Mouse (Mus musculus): ENCODE results near the gene 1700025G04Rik.

Gene 1700025G04Rik

DNA sequence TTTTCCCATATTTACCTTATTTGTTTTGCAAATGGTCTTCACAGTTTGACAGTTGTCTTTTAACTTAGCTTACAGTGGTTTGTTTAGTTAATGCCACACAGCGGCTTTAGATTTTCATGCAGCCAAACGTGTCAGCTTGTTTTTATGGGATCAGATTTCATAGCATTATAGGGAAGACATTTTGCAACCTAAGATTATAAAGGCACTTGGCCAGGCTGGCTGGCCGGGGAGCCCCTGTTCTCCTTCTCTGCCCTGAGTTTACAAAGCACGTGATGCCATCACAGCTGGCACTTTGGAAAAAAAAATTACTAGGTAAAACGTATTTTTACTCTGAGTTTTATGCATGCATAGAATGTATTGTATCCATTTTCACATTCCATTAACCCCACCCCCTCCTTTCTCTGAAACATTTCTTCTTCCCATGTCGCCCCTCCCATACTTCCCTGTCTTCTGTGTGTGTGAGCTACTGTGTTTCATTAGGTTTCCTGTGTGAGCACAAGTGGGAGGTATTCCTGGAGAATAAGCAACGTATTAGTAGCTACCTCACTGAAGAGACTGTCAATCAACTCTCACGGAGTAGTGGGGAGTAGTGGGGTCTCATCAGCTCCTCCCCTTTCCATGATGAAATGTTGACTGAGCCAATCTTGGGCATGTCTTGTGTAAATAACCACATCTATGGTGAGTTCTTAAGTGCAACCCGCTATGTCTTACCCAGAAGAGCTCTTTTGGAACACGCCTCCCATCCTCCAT lies 93.8 kb downstream of the 1700025G04Rik start:
- DNase-seq (ENCODE audit: low read depth in 2 of 2, low spot score in 2 of 2): no peak

DNA sequence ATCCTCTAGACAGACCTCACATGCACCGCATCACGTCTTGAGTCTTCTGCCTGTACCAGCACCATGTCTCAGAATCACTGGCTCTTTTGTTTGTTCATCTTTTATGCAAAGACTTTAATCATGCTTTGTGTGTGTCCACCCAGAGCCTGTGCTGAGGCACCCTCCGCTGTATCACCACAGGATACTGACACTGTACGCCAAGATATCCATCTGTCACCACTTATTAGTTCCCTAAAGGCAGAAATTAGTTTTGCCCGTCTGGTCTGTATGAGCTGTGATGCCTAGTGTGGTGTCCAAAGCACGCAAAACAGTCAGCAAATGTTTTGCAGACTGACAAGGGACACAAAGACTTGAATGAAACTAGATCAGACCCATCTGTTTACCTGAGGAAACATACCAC lies 95.7 kb downstream of the 1700025G04Rik start:
- DNase-seq (ENCODE audit: low read depth in 2 of 2, low spot score in 2 of 2): no peak

- DNase-seq (ENCODE audit: low read depth in 2 of 2, low spot score in 2 of 2): no peak
Measured at GRCm38 (mm10) chr1:151991505-151991904, 98.4 kb downstream of the 1700025G04Rik start.

DNA sequence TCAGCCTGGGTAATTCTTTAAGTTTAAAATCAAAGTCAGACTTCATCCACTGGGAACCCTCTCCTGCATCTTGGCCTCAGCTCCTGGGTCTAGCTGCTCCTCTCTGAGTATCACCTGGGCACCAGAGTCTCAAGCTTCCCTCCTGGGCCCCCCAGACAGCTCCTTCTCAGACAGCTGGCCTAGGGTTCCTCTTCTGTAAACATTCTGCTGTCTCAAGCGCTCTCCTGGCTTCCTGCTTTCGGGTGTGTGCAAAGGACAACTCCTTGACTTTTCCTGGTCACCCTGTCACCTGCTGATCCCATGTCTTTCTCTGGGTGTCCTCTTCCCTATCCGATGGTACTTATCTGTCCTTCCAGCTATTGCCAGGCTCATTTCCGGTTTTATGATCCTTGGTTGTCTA lies 99.3 kb downstream of the 1700025G04Rik start:
- no peak for DNase-seq (ENCODE audit: low read depth in 2 of 2, low spot score in 2 of 2)

DNA sequence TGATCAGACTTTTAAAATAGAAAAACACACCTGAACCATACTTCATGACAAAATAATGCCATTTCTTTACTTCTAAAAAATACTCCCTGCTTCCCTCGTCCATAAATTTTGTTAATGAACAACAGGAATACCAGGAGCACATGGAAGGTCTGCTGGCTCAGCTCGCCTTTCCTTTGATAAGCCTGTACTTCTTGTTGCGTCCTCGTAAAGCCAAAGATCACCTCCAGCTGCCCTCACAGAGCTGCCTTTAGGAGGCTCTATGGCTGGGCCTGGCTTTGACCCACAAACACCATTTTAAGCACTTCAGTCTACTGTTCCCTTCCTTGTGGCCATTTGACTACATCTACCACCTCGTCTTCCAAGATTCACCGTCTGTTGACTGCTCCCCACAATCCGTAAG lies 101.2 kb downstream of the 1700025G04Rik start:
- DNase-seq (ENCODE audit: low read depth in 2 of 2, low spot score in 2 of 2): no peak

DNA sequence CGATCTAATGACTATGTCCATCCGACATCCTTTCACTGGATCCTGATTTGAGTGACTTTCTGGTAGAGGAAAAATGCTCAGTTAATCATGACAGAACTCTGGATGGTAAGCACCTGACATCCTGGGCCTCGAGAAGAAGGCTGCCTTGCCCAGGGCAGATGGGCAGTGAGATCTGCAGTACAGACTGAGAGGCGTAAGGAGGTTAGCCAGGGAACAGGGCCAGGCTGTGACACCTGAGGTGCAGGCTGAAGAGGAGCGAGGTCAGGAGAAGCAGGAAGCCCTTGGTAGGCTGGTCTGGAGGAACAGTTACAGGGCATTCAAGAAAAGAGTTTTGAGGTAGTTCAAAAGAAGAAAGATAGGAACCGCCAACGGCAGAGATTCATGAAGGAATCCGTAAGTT lies 101.9 kb downstream of the 1700025G04Rik start:
- DNase-seq (ENCODE audit: low read depth in 2 of 2, low spot score in 2 of 2): no peak

DNA sequence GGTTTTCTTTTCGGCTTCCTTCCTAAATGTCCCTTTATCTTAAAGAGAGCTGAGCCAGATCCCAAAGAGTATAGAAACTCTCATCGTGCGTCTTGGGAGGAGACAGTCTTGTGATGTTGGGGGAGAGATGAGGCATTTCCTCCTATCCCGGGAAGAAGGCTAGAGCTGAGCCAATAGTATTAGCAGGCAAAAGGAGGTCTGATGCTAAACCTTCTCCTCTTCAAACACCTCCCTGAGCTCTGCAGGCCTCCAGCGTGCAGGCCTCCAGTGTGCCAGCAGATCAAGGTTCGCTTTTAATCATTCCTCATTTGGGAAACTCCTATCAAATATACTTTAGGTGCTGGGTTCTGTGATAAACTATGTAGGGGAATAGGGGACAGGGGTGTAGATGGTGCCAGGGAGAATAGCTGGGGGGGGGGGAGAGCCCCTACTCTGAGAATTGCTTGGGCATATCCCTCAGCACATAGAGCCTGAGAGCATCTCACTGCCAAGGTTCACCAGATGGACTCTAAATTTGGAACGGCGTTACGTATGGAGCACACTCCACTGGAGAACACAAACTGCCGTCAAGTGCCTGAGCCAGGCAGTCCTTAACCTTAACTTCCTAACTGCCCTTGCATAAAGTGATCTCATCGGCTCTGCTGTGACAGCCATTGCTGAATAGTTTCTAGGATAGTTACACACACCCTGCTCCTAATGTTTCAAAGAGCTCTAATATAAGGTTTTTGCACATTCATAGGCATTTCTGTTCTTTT lies 103.7 kb downstream of the 1700025G04Rik start:
- no peak for DNase-seq (ENCODE audit: low read depth in 2 of 2, low spot score in 2 of 2)

DNA sequence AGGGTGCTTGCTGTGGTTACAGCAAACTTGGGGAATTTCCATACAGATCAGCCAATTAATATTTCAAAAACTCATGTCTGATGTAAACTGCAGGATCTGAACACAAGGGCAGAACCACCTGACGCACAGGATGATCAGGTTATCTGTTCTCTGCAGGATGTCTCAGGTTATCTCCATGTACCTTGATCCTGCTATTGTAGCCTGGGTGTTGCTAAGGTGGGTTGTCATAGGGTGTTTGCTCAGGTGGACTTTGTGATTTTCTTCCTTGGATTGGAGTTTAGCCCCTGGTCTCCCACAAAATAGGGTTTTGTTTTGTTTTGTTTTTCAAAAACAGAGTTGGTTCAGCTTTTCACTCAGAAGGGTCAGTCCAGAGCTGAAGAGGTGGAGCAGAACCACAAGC lies 104.9 kb downstream of the 1700025G04Rik start:
- DNase-seq (ENCODE audit: low read depth in 2 of 2, low spot score in 2 of 2): no peak

GRCm38 (mm10) chr1:151983991-151984390 lies 105.9 kb downstream of the 1700025G04Rik start:
- DNase-seq (ENCODE audit: low read depth in 2 of 2, low spot score in 2 of 2): no peak

- no peak for DNase-seq (ENCODE audit: low read depth in 2 of 2, low spot score in 2 of 2)
Measured at GRCm38 (mm10) chr1:151980498-151980897, 109.4 kb downstream of the 1700025G04Rik start.

GRCm38 (mm10) chr1:151979803-151980456 lies 110.0 kb downstream of the 1700025G04Rik start:
- DNase-seq (ENCODE audit: low read depth in 2 of 2, low spot score in 2 of 2): no peak

DNA sequence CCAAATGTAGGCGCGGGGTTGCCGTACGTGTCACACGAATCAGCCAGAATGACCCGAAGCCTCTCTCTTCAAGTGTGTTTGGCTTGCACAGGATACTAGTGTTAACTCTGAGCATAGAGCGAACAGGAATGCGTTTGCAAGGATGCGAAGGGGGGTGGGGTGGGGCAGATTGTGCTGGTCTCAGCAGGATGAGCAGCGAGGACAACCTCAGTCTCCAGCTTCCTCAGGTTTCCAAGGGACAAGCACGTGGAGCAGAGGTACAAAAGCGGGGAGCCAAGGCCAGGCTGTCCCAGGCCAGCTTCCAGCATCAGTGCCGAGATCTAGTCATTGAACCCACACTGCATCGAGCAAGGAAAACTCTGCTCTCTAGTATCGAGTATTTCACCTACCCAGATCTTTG lies 111.2 kb downstream of the 1700025G04Rik start:
- DNase-seq (ENCODE audit: low read depth in 2 of 2, low spot score in 2 of 2): no peak

GRCm38 (mm10) chr1:151977596-151977995 lies 112.3 kb downstream of the 1700025G04Rik start:
- no peak for DNase-seq (ENCODE audit: low read depth in 2 of 2, low spot score in 2 of 2)

DNA sequence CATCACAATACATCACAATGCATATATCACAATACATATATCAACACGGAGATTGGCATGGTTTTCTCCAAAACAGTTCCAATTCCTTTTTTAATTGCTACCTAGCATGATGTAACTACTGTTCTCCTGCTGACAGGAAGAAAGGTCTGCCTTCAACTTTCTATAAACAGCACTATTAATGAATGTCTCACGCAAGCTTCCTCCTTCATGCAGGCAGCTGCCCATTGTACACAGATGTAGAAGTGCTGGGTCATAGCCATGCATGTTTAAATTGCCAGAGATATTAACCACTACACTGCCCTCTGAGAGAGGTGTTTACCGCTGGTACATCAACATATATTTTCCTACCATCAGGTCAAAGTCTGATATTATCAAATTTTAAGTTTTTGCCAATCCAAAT lies 113.1 kb downstream of the 1700025G04Rik start:
- no peak for DNase-seq (ENCODE audit: low read depth in 2 of 2, low spot score in 2 of 2)

DNA sequence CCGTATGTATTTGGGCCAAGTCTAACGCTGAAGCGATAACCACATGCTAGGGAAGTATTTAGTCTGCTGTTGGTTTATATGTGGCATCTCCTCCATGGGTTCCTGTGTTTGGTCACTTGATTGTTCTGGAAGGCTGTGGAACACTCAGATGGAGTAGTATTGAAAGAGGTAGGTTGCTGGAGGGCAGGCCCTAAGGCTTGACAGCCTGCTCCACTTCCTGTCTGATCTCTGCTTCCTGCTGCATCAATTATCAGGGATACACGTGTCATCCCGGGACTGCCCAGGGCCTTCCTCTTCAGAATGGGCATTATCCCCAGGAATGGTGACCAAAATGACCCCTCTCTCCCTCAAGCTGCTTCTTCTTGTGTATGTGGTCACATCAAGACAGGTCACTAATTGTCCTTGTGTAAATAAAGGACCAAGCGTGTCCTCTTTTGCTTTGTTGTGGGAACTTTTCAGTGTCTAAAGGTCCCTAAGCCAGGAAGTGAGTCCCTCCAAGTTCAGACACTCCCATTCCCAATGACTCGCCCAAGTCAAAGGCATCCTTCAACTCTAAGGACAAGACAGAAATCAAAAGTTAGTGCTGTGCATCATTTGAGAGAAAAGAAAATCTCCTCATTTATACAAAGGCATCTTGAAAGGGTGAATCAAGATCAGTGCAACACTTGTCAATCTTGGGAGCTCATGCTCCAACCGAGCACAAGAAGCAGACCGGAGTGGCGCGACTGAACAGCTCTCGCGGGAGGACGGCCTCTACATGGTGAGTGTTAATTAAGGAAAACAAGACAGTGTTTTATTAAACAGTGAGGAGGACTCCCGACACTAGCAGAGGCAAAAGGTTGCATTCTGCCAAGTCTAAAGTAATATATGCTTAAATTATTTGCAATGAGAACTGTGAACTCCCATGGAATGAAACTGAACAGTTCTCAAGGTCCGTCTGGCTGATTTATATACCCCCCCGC lies 114.2 kb downstream of the 1700025G04Rik start:
- DNase-seq (ENCODE audit: low read depth in 2 of 2, low spot score in 2 of 2): no peak

DNA sequence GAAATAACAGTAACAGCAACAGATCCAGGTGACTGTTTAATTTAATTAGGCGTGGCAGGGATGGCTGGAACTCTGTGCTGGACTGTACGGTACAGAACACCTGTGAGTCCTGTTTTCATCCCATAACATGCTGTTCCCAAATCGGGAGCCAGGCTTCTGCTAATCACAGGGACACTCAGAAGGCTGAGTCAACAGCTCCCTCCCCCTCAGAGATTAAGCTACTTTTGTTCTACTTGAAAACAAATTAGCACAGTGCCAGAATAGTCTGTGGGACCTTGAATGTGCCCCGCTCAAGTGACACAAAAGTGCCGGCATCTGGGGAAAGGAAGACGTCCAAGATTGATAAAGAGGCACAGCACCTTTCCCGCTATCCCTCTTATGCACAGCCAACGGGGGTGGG lies 115.0 kb downstream of the 1700025G04Rik start:
- DNase-seq (ENCODE audit: low read depth in 2 of 2, low spot score in 2 of 2): no peak

DNA sequence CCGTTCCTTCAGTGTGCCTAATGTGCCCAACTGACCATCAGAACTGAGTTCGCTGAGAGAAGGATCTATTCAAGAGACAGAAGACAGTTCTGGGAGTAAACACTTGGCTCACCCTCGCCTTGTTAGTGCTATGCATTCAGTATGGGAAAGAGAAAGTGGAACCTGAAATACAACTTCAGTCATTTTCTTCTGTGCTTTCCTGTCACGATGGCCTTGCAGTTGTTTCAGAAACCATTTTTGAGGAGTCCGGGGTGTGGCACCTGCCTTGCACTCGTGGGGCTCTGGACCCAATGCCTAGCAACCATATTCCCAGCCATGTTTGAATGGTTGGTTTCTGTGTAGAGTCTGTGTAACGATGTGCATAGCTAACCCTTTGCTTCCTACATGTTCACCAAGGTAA lies 115.5 kb downstream of the 1700025G04Rik start:
- no peak for DNase-seq (ENCODE audit: low read depth in 2 of 2, low spot score in 2 of 2)

GRCm38 (mm10) chr1:151973110-151973700 lies 116.7 kb downstream of the 1700025G04Rik start:
- no peak for DNase-seq (ENCODE audit: low read depth in 2 of 2, low spot score in 2 of 2)

DNA sequence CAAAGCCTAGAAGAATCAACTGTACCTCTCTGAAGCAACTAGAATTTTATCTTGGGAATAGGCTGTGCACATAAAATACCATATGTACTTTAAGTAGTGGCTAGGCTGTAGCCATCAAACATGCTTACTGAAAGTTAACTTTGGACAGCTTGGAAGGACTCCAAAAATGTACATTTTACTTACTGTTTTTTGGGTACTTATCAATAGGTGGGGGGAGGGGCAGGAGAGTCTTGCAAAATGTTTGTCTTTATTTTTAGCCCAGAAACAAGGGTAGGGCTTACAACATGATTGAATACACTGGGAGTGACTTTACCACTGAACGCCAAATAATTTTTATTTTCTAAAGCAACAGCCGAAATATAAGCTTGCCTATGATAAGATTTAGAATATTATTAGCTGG lies 118.3 kb downstream of the 1700025G04Rik start:
- no peak for DNase-seq (ENCODE audit: low read depth in 2 of 2, low spot score in 2 of 2)

GRCm38 (mm10) chr1:151968126-151968525 lies 121.8 kb downstream of the 1700025G04Rik start:
- no peak for DNase-seq (ENCODE audit: low read depth in 2 of 2, low spot score in 2 of 2)

GRCm38 (mm10) chr1:151964811-151965210 lies 125.1 kb downstream of the 1700025G04Rik start:
- no peak for DNase-seq (ENCODE audit: low read depth in 2 of 2, low spot score in 2 of 2)
